Mouse (Mus musculus) cerebellum, adult 11 months (tissue): Measurements from ENCODE around the gene Zfp346.
"Not testable (repeated sequence)": the region's sequence is repeated elsewhere in the genome, so short reads cannot be mapped to it uniquely, and the experiment has no call there.

Experiments
- DNase-seq: peaks from one replicate; pipeline ENCODE4 v3.0.0; 2022

Zfp346 gene

DNA sequence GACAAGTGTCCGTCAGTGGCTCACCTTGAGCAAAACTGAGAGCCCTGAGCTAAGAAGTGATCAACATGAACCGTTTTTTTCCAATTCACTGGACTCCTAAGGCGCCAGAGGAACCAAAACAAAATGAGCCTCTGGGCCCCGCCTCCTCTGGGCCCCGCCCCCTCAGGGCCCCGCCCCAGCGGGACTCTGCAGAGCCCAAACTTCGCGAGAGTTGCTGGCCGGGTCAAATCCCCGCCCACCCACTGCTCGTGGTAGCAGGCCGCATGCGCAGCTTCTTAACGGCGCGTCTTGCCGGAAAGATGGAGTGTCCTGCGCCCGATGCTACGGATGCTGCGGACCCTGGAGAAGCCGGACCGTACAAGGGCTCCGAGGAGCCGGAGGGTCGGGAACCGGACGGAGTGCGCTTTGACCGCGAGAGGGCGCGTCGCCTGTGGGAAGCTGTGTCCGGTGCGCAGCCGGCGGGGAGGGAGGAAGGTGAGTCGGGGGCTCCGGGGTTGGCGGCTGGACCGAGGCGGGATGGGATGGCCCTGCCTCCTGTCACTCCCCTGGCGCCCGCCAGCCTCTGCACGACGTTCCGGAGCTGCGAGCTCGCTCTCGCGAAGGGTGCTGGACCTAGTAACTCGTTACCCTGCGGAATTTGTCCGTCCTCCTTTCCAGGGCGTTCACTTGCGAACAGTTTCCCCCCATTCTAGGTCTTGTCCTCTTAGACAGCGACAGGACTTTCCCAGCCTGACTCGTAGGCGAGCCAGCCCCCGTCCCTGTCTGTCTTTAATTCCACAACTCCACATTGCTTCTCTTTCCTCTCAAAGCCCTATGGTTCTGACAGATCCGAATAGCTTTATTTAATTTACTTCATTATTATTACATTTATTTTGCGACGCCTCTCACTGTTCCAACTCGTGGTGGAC is at the start of gene Zfp346:
Zfp346 (plus strand) TSS at position 267 of the 908 bp plus-strand sequence.
- peak; percentile 96 for DNase-seq

DNA sequence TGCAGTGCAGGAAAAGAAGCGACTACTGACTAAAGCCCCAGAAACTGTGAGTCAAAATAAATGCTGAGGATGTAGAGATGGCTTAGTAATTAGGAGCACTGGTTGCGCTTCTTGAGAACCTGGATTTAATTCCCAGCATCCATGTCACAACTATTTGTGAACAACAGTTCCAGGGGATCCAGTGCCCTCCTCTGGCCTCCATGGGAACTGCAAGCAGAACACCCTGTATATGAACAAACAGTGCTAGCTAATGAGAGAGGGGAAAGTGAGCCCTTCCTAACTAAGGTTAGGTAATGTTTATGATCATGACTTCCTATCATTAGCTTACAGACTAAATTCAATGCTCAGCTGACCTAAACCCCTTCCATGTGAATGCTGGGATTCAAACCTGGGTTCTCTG is 47.1 kb upstream of the Zfp346 start:
- no peak for DNase-seq

DNA sequence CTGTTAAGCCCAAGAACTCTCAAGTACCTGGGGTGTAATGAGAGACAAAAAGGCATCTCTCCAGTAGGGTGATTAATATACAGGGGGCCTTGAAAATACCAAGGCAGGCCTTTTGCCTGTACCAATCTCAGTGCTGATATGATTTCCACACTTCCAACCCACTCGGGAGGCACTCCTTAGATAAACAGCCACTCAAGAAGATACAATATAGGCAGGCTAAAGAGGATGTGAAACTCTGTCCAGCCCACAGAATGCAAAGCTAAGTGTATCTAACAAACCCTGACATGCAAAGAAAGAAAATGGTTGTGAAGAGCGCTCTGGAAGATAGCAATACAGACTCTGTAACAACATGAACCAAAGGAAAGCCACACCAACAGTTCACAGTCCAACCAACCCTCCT is 41.8 kb upstream of the Zfp346 start:
- DNase-seq = no peak

DNA sequence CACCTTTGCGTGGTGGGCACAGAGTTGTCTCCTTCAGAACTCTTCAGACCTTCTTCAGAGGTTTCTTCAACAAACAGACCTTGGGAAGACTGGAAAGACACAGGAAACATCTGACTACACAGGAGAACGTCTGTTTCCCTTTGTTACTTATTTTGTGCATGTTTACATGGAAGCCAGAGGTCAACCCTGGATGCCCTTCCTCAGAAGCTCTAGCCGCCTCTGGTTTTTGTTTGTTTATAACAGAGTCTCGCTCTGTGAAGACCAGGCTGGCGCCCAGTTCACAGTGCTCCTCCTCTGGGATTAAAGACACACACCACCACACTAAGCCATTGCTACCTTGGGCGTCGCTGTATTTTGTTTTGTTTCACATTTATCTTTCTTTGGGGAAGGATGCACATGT is 35.4 kb upstream of the Zfp346 start:
- DNase-seq = no peak

DNA sequence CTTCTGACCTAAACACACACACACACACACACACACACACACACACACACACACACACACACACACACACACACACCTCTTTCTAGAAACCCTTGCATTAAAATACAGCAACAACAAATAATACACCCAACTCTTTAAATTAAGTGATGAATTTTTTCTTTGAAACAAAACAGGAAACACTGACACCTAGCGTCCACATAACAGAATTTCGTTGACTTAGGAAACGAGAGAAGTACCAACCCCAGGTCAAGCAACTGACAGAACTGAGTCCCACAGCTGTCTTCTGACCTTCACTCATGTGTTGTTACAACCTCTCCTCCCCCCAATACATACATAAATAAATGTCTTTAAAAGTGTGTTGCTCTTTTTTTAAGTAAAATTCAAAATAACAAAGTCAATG is 33.8 kb upstream of the Zfp346 start:
- no peak for DNase-seq

DNA sequence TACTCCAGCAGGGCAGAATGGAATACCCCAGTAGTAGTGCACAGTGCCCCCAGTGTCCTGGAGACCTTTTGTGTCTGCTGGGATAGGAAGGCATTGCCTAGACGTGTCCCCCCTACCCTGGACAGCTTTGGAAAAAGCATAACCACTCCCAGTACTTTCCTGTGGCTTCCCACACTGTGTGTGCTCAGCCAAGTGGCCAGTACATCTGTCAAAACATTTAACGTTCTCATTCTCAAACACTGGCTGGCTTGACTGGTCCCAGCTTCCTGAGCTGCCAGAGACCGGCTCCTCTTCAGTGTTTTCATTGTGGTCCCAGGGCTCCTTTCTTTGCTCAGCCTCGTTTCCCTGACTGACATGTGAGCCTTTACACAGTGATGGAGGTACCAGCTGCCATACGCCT is 29.5 kb upstream of the Zfp346 start:
- no peak for DNase-seq

DNA sequence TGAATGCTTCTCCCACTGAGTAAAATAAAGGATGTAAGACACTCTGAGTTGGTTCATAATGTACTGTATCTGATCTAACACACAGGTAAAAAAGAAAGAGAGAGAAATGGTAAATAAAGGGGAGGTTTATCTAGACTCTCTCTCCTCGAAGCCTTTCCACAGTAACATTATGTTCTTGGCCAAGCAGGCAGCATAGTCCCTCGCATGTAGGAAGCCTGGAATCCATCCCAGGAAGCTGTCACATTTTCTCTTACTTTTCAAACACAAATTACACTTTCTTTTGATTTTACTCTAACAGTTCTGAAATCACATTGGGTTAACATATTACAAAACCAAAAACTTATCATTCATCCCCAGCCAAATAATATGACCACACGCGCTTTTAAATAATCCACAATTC is 12.5 kb upstream of the Zfp346 start:
- no peak for DNase-seq

DNA sequence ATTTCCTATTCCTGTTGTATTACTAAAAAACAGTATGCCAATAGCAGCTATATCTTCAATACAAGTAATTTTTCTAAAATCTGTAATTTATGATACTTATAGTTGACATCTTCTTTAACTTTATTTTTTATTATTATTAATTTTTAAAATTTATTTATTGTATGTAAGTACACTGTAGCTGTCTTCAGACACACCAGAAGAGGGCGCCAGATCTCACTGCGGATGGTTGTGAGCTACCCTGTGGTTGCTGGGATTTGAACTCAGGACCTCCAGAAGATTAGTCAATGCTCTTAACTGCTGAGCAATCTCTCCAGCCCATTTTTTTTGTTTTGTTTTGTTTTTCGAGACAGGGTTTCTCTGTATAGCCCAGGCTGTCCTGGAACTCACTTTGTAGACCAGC is 7.3 kb upstream of the Zfp346 start:
- DNase-seq = not testable (repeated sequence)

DNA sequence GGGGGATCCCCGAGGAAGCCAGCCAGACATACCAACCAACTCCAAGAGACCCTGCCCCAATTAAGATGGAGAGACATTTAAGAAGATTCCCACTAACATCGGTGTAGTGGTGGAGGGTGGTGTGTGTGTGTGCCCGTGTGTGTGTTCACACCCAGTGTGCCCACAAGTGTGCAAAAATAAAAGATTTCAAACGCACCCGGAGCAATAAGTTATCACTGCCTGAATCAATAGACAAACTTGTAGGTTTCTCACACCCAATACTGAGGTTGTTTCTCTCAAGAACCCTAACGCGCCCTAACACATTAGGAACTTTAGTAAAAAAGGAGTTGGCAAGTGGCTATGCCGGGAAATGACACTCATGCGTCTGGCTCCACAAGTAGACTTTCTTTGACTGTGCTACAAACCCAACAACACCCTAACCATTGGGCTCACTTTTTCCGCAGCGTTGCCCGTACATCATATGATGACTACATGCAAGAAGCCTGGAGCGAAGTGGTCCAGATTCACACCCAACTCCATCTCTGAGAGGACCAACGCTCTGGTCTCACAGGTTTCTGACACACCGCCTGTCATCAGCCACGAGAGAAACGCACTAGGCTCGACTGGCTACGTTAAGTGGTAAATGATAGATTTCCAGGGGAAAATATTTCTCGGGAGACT is 5.9 kb upstream of the Zfp346 start:
- DNase-seq = no peak

DNA sequence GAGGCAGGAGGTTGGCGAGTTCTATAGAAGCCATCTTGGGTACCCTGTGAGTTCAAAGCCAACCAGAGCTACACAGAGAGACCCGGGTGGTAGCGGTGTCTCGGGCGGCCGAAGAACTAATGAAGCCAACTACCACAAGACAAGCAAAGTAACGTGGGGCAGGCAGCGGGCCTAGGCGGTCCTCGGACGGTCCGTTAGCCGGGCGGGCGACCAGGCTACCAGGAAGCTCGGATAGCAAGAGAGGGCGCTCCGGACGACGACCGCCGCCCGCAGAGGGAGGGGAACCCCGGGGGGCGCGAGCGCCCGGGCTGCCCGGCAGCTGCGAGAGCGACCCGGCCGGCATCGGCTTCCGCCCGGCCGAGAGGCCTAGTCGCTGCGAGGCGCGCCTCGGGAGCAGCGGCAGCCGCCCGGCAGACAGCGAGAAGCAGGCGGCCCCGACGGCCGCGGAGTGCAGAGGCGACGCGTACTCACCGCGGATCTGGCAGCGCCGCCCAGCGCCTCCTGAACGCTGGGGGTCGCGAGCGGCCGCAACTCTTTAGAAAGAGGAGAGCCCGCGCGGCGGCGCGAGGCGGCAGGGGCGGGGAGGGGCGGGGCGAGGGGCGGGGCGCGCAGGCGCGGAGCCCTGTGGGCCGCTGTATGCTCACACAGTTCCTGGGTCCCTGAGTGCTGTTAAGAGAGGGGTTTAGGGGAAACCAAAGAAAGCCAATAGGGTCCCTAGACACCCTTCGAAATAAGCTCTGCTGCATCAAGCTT is 5.2 kb upstream of the Zfp346 start, which contains the start of gene Uimc1:
Uimc1 (minus strand) TSS at position 575 of the 753 bp plus-strand sequence.
- DNase-seq = peak; percentile 65

DNA sequence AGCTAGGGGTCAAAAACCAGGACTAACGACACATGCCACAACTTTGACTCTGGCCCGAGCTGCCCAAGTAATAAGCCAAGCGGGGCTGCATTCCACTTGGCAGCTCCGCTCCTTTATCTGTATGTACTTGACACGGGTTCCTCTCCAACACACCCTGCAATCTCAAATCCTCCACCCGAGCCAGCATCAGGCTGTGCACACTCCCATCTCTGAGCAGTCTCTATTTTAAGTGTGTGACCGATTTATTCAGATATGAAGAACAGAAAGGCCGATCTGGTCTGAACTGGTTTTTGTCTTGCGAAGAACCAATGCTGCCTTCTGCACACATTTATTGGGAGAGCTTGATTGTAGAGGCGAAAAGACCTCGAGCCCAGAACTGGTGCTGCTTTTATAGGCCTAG is 3.5 kb upstream of the Zfp346 start:
- DNase-seq = no peak

DNA sequence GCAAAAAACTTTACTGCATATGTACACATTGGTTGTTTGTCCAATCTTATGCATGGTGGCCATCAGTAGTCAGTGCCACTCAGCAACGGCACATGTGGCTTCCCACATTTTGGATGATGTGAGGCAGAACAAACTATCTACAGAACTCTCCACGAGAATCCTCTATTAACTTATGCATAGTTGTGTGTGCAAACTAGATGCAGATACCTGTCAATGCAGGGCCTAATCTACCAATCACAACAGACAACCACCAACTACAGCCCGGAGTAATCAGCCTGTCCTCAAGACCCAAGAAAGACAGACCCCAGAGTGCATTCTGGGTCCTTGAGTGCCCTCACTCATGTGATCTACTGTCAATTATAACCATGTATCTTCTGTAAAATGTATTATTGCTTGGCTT is 2.7 kb upstream of the Zfp346 start:
- no peak for DNase-seq

DNA sequence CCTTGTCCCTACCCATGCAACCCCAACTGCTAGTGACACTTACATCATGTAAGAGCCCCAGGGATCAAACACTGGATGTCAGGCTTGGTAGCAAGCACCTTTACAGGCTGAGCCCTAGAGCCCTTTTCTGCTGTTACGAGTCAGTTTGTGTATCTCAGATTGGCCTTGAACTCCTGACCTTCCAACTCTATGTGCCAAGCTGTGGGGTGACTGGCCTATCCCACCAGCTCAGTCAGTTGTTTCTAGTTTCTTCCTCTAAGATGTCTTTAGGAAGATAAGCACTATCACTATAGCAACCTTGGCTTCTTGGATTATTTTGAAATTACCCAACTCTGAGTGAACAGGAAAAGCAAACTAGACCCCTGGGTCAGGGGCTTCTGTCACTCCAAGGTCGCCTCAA is 1.8 kb upstream of the Zfp346 start:
- no peak for DNase-seq

DNA sequence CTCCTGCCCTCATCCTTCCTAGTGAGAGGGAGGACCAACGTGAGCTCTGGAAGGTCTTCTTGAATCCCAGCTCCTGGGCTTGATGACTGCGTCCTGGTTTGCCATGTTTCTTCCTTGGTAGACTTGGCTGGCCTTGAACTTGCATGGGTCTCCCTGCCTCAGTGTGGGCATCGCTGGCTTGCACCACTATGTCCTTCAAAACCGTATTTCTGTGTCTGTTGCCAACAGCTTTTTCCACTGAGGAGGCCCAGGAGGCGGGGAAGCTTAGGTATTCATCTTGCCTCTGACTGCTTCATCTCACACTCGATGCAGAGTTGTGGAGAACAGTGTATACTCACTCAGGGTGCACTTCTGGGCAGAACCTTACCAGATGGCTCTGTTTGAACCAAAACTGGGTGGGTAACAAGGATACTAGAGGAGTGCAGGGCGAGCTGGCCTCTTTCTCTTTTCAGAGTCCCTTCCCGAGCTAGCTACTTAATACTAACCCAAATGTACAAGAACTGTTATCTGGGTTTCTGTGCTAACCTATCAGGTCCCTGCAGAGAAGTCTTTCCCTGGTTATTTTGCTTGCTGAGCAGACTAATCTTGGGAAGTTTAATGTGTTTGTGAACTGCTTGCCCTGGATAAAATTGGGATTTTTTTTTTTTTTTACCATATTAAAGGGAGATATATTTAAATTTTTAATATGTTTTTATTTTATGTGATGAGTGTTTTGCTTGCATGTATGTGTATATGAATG is 1.0 kb downstream of the Zfp346 start:
- DNase-seq = peak; percentile 13

DNA sequence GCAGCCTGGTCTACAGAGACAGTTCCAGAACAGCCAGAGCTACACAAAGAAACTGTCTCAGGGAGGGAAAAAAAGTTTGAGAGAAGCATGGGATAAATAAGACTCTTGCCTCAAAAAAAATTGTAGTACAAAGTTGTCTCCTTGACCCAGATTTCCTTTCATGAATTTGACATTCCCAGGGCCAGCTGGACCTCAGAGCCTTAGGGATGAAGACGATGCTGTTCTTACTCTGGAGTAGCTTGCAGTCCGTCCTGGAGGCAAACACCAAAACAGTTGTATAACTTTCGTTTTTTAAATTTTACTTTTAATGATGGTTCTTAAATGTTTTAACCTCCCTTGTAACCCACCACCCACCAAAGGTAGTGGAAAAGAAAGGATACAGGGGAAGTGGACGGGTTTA is 2.0 kb downstream of the Zfp346 start:
- no peak for DNase-seq

DNA sequence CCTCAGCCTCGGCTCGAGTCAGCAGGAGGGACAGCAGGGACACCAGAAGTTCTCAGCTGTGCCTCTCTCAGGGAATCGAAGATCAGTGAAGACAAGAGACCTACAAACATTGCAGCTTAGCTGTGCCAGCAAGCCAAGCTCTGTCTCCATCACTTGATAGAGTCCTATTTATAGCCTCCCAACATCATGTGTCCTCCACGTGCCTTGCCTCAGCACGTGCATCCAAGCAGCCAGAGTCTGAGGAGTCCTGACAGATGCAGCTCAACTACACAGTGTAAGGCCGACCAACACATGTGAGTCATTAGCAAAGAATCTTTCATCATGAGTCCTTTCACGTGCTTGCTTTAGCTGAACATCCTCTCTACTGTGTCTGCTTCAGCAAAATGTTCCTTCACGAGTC is 2.6 kb downstream of the Zfp346 start:
- no peak for DNase-seq

DNA sequence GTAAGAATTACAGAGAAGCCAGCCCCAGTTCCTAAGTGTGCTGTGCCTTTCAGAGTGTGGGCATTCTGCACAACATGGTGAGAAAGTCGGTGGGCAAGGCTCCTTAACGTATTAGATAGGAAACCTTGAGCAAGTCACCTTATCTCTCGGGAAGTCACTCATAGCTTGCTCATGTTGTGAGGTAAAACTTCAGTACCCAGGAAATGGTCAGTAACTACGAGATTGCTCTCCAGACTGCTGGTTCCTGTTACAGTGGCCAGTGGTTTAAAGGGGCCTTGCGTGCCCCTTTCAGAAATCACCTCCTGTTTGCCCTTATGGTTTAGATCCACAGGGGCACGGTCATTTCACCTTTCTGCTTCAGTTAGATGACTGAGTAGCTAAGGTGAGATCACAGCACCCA is 9.3 kb downstream of the Zfp346 start:
- DNase-seq = no peak

DNA sequence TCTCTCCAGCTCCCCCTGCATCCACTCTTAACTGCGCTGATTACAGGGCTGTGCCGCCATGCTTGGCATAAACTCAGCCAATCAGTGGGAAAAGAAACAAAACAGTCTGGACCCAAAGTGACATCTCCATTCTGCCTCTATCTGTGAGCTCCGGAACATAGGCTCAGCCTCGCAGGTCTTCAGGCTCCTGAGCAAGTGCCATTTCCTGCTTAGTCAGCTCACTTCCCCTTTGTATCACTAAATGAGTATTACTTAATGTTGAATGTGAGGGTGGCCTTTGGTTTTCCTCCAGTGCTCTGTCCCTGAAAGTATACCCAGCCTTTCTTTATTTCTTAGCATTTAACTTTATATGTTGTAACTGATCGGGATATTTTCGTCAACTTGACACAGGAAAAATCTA is 19.8 kb downstream of the Zfp346 start:
- DNase-seq = no peak

DNA sequence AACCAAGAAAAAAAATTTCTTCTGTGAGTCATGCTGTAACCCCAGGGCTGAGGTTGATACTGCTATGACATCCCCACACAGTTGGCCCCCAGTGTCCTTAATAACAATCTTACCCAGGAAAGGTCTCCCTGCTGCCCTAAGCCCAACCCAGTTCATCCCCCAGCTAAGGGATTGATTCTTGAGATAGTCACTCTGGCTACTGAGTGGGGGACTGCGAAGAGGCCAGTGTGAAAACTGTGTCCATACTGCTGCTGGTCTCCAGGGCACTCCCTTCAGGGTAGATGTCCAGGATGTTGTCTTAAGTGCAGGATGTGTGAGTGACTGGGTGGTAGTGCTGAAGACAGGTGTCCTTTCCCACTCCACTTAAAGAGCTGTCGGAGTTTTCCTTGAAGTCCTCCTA is 28.3 kb downstream of the Zfp346 start, which contains the start of gene Gm17617:
Gm17617 (minus strand) TSS at position 101 of the 400 bp plus-strand sequence.
- no peak for DNase-seq

DNA sequence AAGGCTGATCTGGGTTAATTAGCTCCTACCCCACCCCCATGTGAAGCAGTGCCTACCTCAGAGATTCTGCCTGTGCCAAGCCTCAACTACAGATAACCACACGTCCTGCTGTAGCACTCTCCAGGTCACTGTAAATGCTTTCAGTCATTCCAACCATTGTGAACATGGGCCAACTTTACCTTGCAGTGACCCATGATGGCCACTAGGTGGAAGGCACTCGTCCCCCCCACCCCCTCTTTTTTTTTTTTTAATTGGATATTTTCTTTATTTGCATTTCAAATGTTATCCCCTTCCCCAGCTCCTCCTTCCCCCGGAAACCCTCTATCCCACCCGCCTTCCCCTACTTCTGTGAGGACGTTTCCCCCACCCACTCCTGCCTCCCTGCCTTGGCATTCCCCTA is 30.3 kb downstream of the Zfp346 start:
- no peak for DNase-seq

DNA sequence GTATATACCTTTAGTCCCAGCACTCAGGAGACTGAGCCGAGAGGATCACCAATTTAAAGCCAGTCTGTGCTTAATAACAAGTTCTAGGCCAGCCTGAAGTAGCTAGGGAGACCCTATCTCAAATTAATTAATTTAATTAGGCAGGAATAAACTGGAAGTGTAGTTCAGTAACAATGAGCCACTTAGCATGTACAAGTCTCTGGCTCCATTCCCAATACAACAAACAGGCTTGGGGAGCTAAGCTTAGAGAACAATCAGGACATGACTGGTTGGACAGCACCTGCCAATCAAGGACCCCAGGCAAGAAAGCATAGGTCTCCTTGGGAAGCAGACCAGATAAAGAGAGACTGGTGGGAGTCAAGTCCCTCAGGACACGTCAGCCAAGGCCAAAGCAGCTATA is 35.2 kb downstream of the Zfp346 start:
- no peak for DNase-seq

DNA sequence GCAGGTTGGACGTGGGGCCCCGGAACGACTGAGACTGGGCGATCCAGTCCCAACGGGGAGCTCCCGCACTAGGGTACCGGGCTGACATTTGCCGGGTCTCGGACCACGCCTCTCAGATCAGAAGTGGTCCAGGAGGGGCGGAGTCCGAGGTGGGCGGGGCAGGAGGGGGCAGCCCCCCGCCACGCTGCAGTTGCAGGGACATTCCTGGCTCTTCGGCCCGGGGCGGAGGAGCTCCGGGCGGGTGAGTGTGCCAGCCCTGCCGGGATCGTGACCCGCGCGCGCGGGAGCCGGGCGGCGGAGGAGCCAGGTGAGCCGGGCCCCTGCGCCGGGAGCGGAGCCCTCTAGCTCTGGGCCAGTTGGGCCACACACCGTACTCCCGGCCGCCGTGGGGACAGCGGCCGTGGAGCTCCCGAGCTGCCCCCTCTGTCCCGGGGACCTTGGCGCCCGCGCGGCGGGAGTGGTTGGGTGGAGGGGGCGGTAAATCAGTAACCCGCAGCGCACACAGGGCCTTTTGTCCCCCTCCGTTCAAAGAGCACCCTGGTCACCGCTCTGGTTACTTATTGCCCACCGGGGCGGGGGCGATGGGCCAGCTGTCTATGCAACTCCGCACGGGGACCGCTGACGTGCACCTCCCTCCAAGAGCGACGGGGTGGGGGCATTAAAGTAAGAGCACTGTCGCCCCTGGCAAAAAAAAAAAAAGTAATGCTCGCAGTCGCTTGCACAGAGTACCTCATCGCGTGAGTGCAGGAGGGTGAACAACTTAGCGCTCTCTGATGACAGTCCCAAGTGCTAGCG is 47.7 kb downstream of the Zfp346 start, which contains the start of gene Fgfr4:
Fgfr4 (plus strand) TSS at position 20 of the 795 bp plus-strand sequence.
- no peak for DNase-seq
